Mouse (Mus musculus) layer of hippocampus, adult 9-10 months (tissue): ENCODE measurements around the gene Odf2.

Source experiments
- DNase-seq: peaks from one replicate; pipeline ENCODE4 v3.0.0; 2022; ENCODE audit warnings: low spot score

Odf2 gene

GRCm38 (mm10) chr2:29889066-29889944 is at the start of gene Odf2:
Gene Odf2 (plus strand): TSS chr2:29889221.
- peak; percentile 99 for DNase-seq

DNA sequence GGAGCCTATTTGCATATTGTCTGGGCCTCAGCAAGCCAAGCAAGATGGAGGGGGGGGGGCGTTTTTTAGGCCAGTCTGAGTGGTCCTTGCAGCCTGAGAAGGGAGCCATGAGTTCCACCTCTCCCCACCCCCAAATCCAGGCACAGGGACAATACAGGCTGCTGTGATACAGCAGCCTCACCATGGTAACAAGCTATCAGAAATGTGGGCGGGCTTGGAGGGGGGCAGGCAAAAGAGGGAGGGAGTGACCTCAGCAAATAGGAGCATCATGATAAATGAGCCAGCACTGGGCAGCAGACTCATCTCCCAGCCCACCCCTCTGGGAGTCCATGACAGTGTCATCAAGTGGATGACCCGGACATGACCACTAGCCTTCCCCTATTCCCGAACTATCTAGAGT is 49.6 kb upstream of the Odf2 start:
- DNase-seq = no peak

GRCm38 (mm10) chr2:29843231-29844105 is 45.6 kb upstream of the Odf2 start:
- no peak for DNase-seq

DNA sequence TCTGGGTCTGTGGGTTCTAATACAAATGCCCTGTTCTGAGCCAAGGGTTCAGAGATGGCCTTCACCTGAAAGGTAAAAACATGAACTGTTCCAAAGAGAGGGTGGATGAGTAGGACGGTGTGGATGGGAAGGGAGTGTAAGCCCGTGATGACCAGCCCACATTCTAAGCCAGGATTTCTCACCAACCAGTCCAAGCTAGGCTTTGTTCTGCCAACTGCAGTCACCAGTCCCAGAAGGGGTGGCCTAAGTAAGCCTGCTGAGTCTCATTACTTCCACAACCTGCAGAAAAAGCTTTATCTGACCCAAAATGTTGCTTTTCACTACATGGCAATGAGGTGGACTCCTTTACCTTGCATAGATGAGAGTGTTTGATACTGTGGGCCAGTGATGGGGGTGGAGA is 44.9 kb upstream of the Odf2 start:
- DNase-seq = no peak

- no peak for DNase-seq
These were observed 44.4 kb upstream of the Odf2 start for GRCm38 (mm10) chr2:29844661-29845060.

DNA sequence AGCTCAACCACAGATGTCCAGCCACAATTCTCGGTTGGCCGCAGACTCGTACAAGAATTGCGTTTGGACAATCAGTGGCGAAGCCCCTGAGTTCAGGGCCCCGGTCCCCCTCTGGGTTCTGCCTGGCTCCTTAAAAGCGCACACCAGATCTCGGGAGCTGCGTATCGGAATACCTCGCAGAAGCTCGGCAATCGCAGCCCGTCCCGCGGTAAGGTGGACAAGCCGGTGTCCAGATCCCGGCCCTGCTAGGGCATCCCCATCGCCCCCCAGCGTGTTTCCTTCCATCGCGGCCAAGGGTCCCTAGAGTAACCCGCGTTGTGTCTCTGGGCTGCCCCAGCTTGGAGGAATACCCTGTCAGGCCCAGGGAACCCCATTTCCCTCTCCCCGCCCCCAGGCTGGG is 43.4 kb upstream of the Odf2 start:
- no peak for DNase-seq

DNA sequence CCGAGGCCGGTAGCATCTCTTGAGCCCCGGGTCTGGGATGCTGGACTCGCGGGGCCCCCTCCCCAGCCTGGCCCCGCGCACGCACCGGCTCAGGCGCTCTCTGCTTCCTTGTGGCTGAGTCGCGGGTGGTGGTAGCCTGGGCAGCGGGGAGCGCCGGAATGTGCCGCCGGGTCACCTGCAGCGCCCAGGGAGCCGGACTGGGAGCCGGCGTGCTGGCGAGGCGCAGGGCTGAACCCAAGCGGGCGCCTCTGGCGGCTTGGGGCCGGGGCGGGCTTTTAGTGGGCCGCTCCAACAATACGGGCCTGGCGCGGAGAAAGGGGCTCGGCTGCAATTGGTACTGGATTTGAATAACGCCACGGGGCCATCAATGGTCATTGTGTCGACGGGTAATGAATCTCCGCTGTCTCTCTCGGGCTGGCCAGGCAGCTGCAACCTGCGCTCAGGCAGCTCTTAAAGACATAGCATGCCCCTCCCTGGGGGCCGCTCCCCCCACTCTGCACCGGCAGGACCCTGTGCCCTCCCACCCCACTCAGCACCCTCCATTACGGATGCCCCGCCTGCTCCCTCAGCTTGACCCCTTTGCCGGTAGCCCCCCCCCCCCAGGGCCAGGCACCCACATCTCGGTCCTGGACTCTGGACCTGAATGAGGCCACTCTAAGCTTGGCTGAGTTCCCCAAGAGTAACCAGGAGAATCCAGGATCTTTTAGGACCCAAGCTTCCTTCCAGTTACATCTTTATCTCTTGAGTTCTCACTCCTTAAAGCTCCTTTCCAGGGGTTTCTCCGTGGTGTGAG is 42.8 kb upstream of the Odf2 start:
- DNase-seq = no peak

- DNase-seq = no peak
These were observed 42.1 kb upstream of the Odf2 start for GRCm38 (mm10) chr2:29846911-29847310.

DNA sequence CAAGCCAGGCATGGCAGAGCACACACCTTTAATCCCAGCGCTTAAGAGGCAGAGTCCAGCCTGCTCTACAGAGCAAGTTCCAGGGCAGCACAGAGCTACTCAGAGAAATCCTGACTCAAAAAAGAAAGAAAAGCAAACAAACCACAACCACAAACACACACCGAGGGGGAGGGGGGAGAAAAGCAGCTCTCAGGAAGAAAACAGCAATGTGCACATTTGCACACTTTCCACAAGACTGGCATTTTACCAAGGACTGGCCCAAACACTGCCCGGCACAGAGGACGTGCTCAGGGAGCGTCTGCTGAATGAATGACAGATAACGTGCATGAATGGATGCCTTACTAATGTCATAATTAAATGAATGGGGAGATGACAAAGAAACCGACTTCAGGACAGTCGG is 40.0 kb upstream of the Odf2 start:
- DNase-seq = no peak

- DNase-seq = no peak
These were observed 39.1 kb upstream of the Odf2 start for GRCm38 (mm10) chr2:29849841-29850480.

DNA sequence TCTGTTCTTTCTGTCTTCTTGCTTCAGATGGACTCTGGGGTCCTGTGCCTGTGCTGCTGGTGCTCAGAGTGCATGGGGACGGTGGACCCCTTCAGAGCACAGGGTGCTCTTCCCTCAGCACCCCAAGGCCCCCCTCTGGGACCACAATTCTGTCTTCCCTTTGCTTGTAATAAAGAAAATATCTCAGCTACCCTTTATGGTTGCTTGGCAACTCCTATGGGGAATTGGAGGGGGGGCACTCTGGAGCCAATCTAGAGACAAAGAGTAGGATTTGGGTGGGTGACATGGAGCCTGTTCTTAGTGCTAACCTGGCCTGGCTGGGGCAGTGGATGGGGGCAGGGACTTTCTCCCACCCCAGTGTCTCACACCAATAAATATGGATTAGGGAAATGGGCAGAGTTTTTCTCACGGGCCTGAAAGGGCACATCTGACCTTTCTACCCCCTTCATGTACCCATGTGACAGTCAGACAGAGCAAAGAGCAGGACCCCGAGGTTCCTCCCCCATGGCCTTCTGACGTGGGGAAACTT is 36.0 kb upstream of the Odf2 start:
- no peak for DNase-seq

GRCm38 (mm10) chr2:29853736-29854135 is 35.3 kb upstream of the Odf2 start:
- no peak for DNase-seq

GRCm38 (mm10) chr2:29855585-29856210 is 33.3 kb upstream of the Odf2 start:
- DNase-seq = no peak

DNA sequence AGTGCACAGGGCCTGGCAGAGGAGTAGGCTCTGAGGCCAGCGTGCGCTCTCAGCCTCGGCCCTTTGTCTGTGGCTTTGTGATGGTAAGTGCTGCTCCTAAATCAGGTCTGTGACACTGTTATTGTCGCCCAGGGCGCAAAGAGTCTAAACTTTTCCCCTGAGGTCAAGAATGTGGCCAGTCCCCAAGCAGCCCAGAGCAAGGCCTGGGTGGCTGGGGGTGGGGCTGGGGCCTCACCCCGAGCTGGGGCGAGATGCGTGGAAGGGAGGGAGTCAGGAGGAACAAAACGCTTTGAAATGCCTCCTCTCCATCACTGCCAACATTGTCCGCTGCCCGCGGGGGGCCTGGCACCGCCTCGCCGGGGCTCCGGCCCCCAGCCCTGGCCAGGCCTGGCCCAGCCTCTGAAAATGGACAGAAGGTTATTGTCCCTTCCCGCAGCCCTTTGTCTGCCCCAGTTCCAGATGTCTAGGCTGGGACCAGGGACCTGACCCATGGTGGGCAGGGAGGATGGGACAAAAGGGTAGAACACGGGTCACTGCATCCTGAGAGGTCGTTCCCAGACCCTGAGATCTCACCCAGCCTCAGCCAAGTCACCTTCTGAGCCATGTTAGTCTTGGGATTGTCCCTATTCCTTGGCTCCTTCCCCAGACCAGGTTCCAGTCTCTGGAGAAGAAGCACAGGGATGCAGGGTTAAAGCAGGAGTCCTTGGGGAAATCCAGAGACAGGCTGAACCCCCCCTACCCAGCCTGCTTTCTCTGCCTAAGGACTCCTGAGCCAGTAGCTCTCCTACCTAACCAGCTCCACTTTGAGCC is 32.4 kb upstream of the Odf2 start:
- no peak for DNase-seq

DNA sequence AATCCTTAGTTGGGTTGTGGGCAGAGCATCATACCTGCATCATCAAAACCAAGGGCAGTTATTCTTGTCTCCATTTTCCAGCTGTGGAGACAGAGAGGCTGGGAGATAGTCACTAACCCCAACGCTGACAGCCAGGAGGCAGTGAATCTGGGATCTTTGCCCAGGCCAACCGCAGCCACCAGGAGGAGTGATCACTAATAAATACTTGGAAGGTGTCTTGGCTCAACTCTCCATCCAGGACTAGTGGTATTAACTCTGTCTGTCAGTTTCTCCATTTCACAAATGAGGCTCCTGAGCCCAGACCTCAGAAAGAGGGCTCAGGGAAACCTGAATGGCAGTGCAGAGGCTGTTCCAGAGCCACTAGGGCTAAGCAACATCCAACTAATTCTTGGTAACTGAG is 31.7 kb upstream of the Odf2 start:
- DNase-seq = no peak

GRCm38 (mm10) chr2:29857967-29858366 is 31.1 kb upstream of the Odf2 start:
- DNase-seq = no peak

DNA sequence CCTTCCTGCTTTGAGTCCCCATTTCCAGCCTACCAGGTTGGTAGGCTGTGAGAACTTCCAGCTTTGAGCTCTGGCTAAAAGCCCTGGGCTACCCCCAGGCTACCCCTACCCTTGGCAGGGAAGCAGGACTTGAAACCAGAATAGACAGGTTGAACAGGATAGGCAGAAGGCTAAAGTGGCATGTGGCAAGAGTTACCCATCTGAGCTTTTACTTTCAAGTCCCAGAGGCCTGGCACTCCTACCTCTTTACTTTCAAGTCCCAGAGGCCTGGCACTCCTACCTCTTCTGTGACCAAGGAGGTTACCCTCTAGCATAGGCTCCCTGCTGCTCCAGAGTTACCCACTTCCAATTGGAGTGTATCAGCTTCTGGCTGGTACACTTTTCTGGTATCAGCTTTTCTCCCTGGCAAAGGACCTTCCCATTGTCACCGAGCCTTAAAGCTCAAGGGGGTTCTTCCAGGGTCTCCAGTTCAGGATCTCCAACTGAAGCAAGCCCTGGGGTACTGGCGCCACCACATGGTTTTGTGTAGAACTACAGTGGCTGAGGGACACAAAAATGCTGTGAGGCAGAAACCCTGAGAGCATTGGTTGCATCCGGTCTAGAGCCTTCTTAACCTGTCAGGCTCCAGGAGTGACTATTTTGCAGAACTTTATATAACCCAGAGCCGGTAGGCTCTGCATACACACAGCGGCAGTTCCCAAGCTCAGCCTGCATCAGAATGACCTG is 30.1 kb upstream of the Odf2 start:
- DNase-seq = no peak

DNA sequence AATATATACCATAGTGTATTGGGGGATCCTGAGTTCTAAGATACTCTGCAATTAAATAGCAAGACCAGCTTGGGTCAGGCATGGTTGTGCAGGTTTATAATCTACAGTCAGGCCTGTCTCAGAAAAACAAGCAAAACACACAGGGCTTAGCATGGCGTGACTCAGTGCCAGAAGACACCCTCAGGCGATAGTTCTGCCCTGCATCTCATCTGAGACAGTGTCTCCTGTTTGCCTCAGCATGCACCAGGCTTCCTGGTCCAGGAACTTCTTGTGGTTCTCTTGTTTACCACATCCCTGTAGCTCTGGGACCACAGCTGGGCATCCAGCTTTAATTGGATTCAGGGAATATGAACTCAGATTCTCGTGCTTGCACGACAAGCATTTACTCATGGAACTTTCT is 23.9 kb upstream of the Odf2 start:
- DNase-seq = no peak

- peak; percentile 40 for DNase-seq
These were observed 19.9 kb upstream of the Odf2 start, which contains the start of gene Cercam for GRCm38 (mm10) chr2:29868949-29869645. Gene Cercam (plus strand): TSS chr2:29869164.
